Mouse (Mus musculus) heart, embryonic 12.5 days (tissue): ENCODE results near the gene Inpp5f. TPM values are rescaled to one million over a fixed set of nuclear protein-coding genes. Genes with fewer than 3 reads are reported as not detected.
A peak's percentile ranks its signal among the peaks of the same experiment; 100 is the strongest.
"Not testable (repeated sequence)": the region's sequence is repeated elsewhere in the genome, so short reads cannot be mapped to it uniquely, and the experiment has no call there.

Source experiments
- ATAC-seq: fragments of 200-750 bp; cut with Nextera tagmentation; 2 replicates; pipeline ENCODE4 v1.8.0; 2017; ENCODE audit warnings: moderate TSS enrichment, moderate library complexity; ENCODE audit not compliant: insufficient number of reproducible peaks, low FRiP score
- H3K27ac ChIP-seq: fragments of 300-500 bp; sonication (generic); 2 replicates; pipeline ENCODE4 v1.5.1; 2016; ENCODE audit warnings: mild to moderate bottlenecking, moderate library complexity; ENCODE audit not compliant: poor library complexity, severe bottlenecking
- H3K27me3 ChIP-seq: fragments of 300-500 bp; sonication (generic); replicated peaks from 2 replicates; pipeline ENCODE4 v1.6.1; 2016; ENCODE audit warnings: mild to moderate bottlenecking, moderate library complexity
- H3K36me3 ChIP-seq: fragments of 300-500 bp; sonication (generic); 2 replicates; pipeline ENCODE4 v1.6.1; 2016; ENCODE audit warnings: mild to moderate bottlenecking, moderate library complexity
- H3K4me1 ChIP-seq: fragments of 300-500 bp; sonication (generic); replicated peaks from 2 replicates; pipeline ENCODE4 v1.6.1; 2016; ENCODE audit warnings: mild to moderate bottlenecking
- H3K4me2 ChIP-seq: fragments of 300-500 bp; sonication (generic); 2 replicates; pipeline ENCODE4 v1.6.1; 2016; ENCODE audit warnings: mild to moderate bottlenecking, moderate library complexity
- H3K4me3 ChIP-seq: fragments of 300-500 bp; sonication (generic); 2 replicates; pipeline ENCODE4 v1.5.1; 2016; ENCODE audit warnings: mild to moderate bottlenecking
- H3K9ac ChIP-seq: fragments of 300-500 bp; sonication (generic); 2 replicates; pipeline ENCODE4 v1.6.1; 2016; ENCODE audit warnings: mild to moderate bottlenecking, moderate library complexity
- H3K9me3 ChIP-seq: fragments of 300-500 bp; sonication (generic); replicated peaks from 2 replicates; pipeline ENCODE4 v1.6.1; 2016; ENCODE audit warnings: mild to moderate bottlenecking, moderate library complexity
- WGBS: fragments of 180-500 bp; shearing (Covaris S2); methylation state at CpG from one replicate; pipeline ENCODE4 v1.1.7; 2016; 5-methylcytosine and 5-hydroxymethylcytosine counted together
- polyA plus RNA-seq: library from polyadenylated mRNA; unstranded; fragments of >200 nt; fragmentation: Nextera tagmentation; extraction: Ambion mirVana; gene quantifications from 2 replicates; pipeline ENCODE4 v1.2.1, GENCODE M21; 2016

The Inpp5f gene
- 12.1 and 13.8 TPM in 2 replicates for polyA plus RNA-seq

DNA sequence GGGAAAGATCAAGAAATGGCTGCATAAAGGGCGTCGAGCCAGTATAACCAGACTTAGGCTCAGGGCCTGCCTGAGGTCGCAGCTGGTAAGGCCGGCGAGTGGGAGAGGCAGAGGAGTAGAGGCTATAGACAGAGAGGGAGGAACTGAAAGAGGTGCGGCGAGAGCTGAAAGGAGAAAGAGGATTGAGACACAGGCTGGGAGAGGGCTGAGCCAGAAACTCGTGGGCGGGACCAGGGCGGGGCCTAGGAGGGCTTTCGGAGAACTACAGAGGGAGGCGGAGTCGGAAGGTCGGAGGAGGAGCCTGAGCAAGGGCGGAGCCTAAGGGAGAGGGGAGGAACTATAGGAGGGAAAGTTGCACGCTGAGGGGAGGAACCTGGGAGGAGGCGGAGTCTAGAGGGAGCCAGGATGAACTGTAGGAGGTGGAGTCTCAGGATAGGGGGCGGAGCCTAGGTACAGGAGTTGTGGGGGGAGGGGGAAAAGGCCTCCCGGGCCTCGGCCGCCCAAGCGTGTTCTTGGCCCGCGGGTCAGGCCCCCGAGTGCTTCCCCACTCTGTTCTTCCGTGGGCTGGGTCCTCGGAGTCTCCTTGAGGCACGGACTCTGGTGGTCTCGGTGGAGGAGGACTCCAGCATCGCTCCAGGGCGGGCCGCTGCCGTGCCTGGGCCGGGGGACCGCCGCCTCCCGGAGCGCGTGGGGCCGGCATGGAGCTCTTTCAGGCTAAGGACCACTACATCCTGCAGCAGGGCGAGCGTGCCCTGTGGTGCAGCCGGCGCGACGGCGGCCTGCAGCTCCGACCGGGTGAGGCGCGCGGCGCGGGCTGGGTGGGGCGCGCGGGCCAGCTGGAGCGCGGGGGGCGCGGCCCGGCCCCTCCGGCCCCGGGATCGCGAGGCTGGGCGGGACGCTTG lies at the start of gene Inpp5f:
TSS of gene Inpp5f (plus strand) at position 432 of the 902 bp plus-strand sequence.
- H3K9ac ChIP-seq, result peak within 1 kb of the TSS; percentile 82
- no peaks in the 10 kb centered on the region; the same call in 1 of the 2 replicates for H3K9me3 ChIP-seq
- no peaks in the 10 kb centered on the region for H3K27me3 ChIP-seq
- H3K4me1 ChIP-seq, result peaks cover 13% of the 10 kb centered on the region
- no peaks in the 10 kb centered on the region for H3K36me3 ChIP-seq
- peak within 1 kb of the TSS; percentile 69 for H3K27ac ChIP-seq
- 4% methylated on average over 62 of the region's 68 CpGs for WGBS
- ATAC-seq, result peak; percentile 99
- peak within 1 kb of the TSS; percentile 71 for H3K4me3 ChIP-seq
- H3K4me2 ChIP-seq, result peak within 1 kb of the TSS; percentile 91

DNA sequence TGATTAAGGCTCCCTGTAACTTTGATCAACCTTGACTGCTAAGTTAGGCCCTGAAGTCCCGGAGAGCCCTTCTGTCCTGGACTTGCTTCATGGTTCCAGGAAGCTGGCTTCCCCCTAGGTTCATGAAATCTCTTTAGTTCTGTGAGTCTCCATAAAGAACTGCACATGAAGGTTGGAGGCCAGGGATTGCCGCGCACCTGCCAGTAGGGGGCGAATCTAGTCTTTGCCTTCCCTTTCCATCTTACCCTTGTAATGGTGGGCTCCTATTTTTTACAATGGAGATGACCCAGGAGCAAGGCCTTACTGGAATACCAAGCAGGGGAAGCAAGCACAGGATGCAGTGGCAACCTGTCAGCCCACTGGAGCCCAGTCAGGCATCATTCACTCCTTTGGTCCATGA lies 47.8 kb upstream of the Inpp5f start:
- H3K9ac ChIP-seq, result no peak overlapping the region
- H3K27ac ChIP-seq, result no peak overlapping the region
- no peaks in the 10 kb centered on the region for H3K36me3 ChIP-seq
- no peaks in the 10 kb centered on the region for H3K27me3 ChIP-seq
- 36% methylated on average over 4 of the region's 4 CpGs for WGBS
- H3K4me3 ChIP-seq, result no peak overlapping the region
- no peaks in the 10 kb centered on the region for H3K9me3 ChIP-seq
- H3K4me2 ChIP-seq, result no peak overlapping the region
- H3K4me1 ChIP-seq, result no peaks in the 10 kb centered on the region
- ATAC-seq, result no peak

DNA sequence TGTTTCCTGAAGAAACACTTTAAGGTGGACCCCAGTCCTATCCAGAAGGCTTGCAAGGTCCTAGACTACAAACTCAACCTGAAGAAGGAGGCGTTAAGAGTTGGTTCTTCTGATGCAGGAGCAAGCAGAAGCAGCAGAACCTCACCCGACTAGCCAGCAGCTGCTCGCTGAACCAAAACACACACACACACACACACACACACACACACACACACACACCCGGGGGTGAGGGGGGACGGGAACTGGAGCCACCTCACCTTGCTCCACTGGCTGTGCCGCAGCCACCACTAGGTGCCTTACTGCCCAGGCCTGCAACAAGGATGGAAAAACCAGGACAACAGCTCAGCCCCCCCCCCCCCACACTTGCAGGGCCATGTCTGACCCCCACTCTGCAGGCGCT lies 44.8 kb upstream of the Inpp5f start:
- no peaks in the 10 kb centered on the region for H3K4me1 ChIP-seq
- H3K36me3 ChIP-seq, result no peaks in the 10 kb centered on the region
- no peak overlapping the region for H3K4me2 ChIP-seq
- ATAC-seq, result no peak
- H3K9me3 ChIP-seq, result no peaks in the 10 kb centered on the region
- no peak overlapping the region for H3K27ac ChIP-seq
- no peak overlapping the region for H3K9ac ChIP-seq
- H3K27me3 ChIP-seq, result no peaks in the 10 kb centered on the region
- WGBS, result 77% methylated on average over 7 of the region's 7 CpGs
- H3K4me3 ChIP-seq, result no peak overlapping the region

- ATAC-seq, result no peak
- Histone ChIP-seq H3K27ac (no peak overlapping the region), H3K9me3 (no peaks in the 10 kb centered on the region), H3K36me3 (no peaks in the 10 kb centered on the region), H3K9ac (no peak overlapping the region), H3K4me1 (no peaks in the 10 kb centered on the region), H3K4me3 (no peak overlapping the region), H3K4me2 (no peak overlapping the region), H3K27me3 (no peaks in the 10 kb centered on the region)
- WGBS, result 80% methylated on average over 8 of the region's 8 CpGs
These were observed 43.4 kb upstream of the Inpp5f start for GRCm38 (mm10) chr7:128567561-128568244.

DNA sequence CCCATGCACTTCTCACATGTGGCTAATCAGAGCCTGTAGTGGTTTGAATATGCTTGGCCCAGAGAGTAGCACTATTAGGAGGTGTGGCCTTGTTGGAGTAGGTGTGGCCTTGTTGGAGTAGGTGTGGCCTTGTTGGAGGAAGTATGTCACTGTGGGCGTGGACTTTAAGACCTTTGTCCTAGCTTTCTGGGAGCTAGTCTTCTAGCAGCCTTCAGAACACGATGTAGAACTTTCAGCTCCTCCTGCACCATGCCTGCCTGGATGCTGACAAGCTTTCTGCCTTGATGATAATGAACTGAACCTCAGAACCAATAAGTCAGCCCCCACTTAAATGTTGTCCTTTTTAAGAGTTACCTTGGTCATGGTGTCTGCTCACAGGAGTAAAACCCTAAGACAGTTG lies 41.7 kb upstream of the Inpp5f start:
- not testable (repeated sequence) for H3K27me3 ChIP-seq, H3K4me2 ChIP-seq, H3K9ac ChIP-seq, H3K4me3 ChIP-seq, H3K27ac ChIP-seq, H3K4me1 ChIP-seq, H3K36me3 ChIP-seq, ATAC-seq, H3K9me3 ChIP-seq
- WGBS, result 91% methylated on average over 2 of the region's 2 CpGs

DNA sequence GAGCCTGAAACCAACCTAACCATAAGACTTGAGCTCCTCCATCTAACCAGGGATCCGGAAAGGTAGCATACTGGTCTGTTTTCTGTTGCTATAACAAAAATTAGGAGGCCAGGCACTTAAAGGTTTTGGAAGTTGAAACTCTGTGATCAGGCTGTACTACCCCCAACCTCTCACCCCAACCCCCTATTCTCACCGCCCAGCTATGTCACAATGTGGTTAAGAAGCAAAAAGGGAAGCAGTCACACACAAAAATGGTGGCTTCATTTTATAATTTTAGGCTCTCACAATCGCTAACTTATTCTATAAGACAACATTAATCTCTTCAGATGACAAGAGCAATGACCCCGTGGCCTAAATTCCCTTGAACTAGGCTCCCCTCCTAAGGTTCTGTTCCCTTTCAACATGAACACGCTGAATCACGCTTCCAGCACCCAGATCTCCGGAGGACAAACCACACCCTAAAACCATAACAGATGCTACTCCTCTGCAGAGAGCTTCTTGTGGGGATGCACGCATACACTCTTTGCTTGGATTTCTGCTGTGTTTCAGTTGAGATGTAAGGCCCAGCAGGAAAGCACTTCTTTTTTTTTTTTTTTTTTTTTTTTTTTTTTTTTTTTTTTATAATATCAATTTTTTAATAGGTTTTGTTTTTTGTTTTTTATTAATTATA lies 41.0 kb upstream of the Inpp5f start:
- Histone ChIP-seq H3K36me3 (no peaks in the 10 kb centered on the region), H3K27ac (no peak overlapping the region), H3K4me1 (no peaks in the 10 kb centered on the region), H3K9ac (no peak overlapping the region), H3K27me3 (no peaks in the 10 kb centered on the region), H3K4me2 (no peak overlapping the region), H3K9me3 (no peaks in the 10 kb centered on the region), H3K4me3 (no peak overlapping the region)
- 89% methylated on average over 8 of the region's 8 CpGs for WGBS
- no peak for ATAC-seq

GRCm38 (mm10) chr7:128570657-128571056 lies 40.5 kb upstream of the Inpp5f start:
- not testable (repeated sequence) for H3K4me3 ChIP-seq, H3K4me2 ChIP-seq, H3K9me3 ChIP-seq, ATAC-seq, H3K9ac ChIP-seq, H3K4me1 ChIP-seq, H3K36me3 ChIP-seq, H3K27ac ChIP-seq, H3K27me3 ChIP-seq
- WGBS, result 79% methylated on average over 7 of the region's 7 CpGs

DNA sequence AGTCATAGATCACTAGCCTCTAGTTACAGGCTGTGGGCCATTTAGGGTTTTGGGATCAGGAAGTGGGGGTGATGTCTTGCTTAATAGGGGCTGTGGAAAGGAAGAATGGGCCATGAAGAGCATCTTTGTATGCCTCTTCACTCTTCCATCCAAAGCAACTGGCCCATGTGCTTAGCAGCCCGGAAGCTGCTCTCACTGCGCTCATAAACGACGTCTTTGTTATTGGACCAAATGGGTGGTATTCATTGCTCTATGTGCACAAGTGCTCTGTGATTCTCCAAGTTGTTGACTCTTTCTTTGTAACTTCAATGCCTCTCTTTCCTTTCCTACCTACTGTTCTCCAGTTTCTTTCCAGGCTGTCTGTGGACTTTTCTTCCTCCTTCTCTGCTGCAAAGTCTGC lies 39.1 kb upstream of the Inpp5f start:
- no peak overlapping the region for H3K27ac ChIP-seq
- H3K4me1 ChIP-seq, result no peaks in the 10 kb centered on the region
- H3K36me3 ChIP-seq, result no peaks in the 10 kb centered on the region
- no peaks in the 10 kb centered on the region for H3K27me3 ChIP-seq
- WGBS, result 83% methylated on average over 4 of the region's 4 CpGs
- H3K9me3 ChIP-seq, result no peaks in the 10 kb centered on the region
- no peak for ATAC-seq
- H3K4me3 ChIP-seq, result no peak overlapping the region
- no peak overlapping the region for H3K4me2 ChIP-seq
- no peak overlapping the region for H3K9ac ChIP-seq

DNA sequence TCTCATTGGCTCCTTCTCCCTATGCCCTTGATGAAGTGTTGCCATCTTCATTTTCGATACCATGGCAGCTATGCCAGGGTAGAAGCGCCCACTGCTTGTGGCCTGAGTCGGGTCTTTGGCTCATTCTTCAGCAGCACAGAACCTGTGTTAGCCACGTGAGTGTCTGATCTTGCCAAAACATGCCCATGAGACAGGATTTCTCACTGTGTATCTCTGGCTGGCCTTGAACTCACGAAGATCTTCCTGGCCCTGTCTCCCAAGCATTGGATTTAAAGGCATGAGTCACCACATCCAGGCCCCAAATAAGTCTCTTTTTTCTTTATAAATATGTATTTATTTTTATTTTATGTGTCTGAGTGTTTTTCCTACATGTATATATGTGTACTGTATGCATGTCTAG lies 35.9 kb upstream of the Inpp5f start:
- Histone ChIP-seq H3K36me3 (no peaks in the 10 kb centered on the region), H3K9me3 (no peaks in the 10 kb centered on the region), H3K9ac (no peak overlapping the region), H3K4me1 (0 out of 2 replicates have a peak, but pooled peaks cover 3% of the 10 kb centered on the region), H3K27ac (no peak overlapping the region), H3K4me3 (no peak overlapping the region), H3K27me3 (no peaks in the 10 kb centered on the region), H3K4me2 (no peak overlapping the region)
- WGBS, result 79% methylated on average over 5 of the region's 5 CpGs
- ATAC-seq, result no peak

GRCm38 (mm10) chr7:128575794-128576193 lies 35.3 kb upstream of the Inpp5f start:
- H3K4me1 ChIP-seq, result 0 out of 2 replicates have a peak, but pooled peaks cover 3% of the 10 kb centered on the region
- no peaks in the 10 kb centered on the region for H3K9me3 ChIP-seq
- WGBS, result 77% methylated on average over 2 of the region's 2 CpGs
- H3K4me3 ChIP-seq, result no peak overlapping the region
- no peak for ATAC-seq
- H3K4me2 ChIP-seq, result no peak overlapping the region
- no peaks in the 10 kb centered on the region for H3K27me3 ChIP-seq
- H3K27ac ChIP-seq, result no peak overlapping the region
- H3K9ac ChIP-seq, result no peak overlapping the region
- H3K36me3 ChIP-seq, result no peaks in the 10 kb centered on the region

GRCm38 (mm10) chr7:128577607-128578006 lies 33.5 kb upstream of the Inpp5f start:
- Histone ChIP-seq H3K27ac (no peak overlapping the region), H3K9me3 (no peaks in the 10 kb centered on the region), H3K9ac (no peak overlapping the region), H3K4me1 (peaks cover 15% of the 10 kb centered on the region), H3K36me3 (no peaks in the 10 kb centered on the region), H3K4me3 (no peak overlapping the region), H3K4me2 (no peak overlapping the region), H3K27me3 (no peaks in the 10 kb centered on the region)
- no peak for ATAC-seq
- WGBS, result 57% methylated on average over 1 of the region's 1 CpGs
